Mouse (Mus musculus) stomach, postnatal 0 days (tissue): ENCODE results near the gene Gadd45g.

ENCODE experiments used
- CTCF ChIP-seq: IDR thresholded peaks from 2 replicates; pipeline ENCODE4 v1.5.1; 2016; ENCODE audit warnings: antibody characterized with exemption, low read depth, mild to moderate bottlenecking, moderate library complexity
- EP300 ChIP-seq: optimal IDR thresholded peaks from 2 replicates; pipeline ENCODE3; 2016; ENCODE audit warnings: antibody characterized with exemption

DNA sequence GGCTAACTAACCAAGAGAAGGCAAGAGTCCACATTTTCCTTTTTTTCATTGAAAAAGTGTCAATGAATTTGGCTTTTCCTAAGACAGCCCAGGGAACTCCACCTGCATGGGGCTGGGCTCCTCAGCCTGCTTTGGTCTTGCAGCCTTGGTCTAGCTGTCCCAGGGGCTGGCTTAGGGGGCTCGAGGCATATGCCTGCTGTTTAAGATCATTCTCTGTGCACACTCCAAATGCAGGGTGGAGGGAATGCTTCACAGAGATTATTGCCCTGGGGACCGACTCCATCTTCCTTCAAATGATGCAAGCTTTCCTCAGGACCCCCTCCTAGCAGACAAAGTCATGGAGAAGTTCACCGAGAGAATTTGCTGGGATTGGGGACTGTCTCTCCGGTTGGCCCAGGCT lies 3.2 kb upstream of the Gadd45g start:
- no peak for TF ChIP-seq CTCF
- TF ChIP-seq EP300: no peak
